Mouse (Mus musculus): ENCODE measurements at regions not wholly inside any gene's neighbourhood (a gene's known extent, or its start where the extent isn't known, plus 50 kb on each side); places are given as distances from the start of the nearest gene placed in this dataset.
"Not testable (repeated sequence)": the region's sequence is repeated elsewhere in the genome, so short reads cannot be mapped to it uniquely, and the experiment has no call there.

- in situ Hi-C loops (cut with MboI, MseI): loop anchor here (10.0 kb wide), 1 partner anchor 1023 kb away; no protein-coding TSS in a partner anchor
These were observed 1362.5 kb upstream of the Tmeff2 start for GRCm38 (mm10) chr1:49537965-49538364.

- in situ Hi-C loops (cut with MboI, MseI): not testable (repeated sequence)
These were observed 1328.3 kb upstream of the Tmeff2 start for GRCm38 (mm10) chr1:49572101-49572500.

GRCm38 (mm10) chr1:49572561-49572960 lies 1327.9 kb upstream of the Tmeff2 start:
- in situ Hi-C loops (cut with MboI, MseI): no loop called here

Data from regulatory T cell (primary cell).